8 mouse cellular contexts compared by ENCODE assay signal in genomic region chr5:40952901-40953595, GRCm38 (mm10).
DNase-seq lines count a peak whose midpoint lies in the region; ATAC-seq and TF ChIP-seq lines count a peak whose summit lies in the region.

No protein-coding gene starts in this region.

- intact Hi-C loops in heart, postnatal 25 days (cut with DNase I): loop anchor here (2.0 to 10.0 kb wide), 2 partner anchors 670 to 828 kb away; no protein-coding TSS in a partner anchor
- intact Hi-C loops in left cerebral cortex, postnatal 10 days (cut with DNase I): loop anchor here (10.0 kb wide), 2 partner anchors 828 to 1308 kb away; no protein-coding TSS in a partner anchor

- no peaks in the 10 kb centered on the region for H3K9me3 ChIP-seq in intestine, postnatal 0 days (ENCODE audit: control insufficient read depth)
- H3K9me3 ChIP-seq in midbrain, embryonic 12.5 days: no peaks in the 10 kb centered on the region
- H3K9me3 ChIP-seq in stomach, embryonic 16.5 days (replicated peaks; ENCODE audit: control insufficient read depth, low read length): no peaks in the 10 kb centered on the region

- DNase-seq in heart, adult 18-20 months: peak; percentile 12 to 38
- no peak for DNase-seq in heart, postnatal 25 days (ENCODE audit: low spot score)
- peak; percentile 71 for DNase-seq in cerebellum, adult 2 months
- peak; percentile 69 to 88 for DNase-seq in frontal cortex, adult 2 months (ENCODE audit: extremely low spot score in 1 of 2, low spot score in 1 of 2)
- peak; percentile 65 to 78 for DNase-seq in left cerebral cortex, postnatal 10 days (ENCODE audit: extremely low spot score in 1 of 2, low spot score in 2 of 2)

- no peak overlapping the region for H3K4me2 ChIP-seq in intestine, postnatal 0 days (replicated peaks; ENCODE audit: low read depth)
- no peak overlapping the region for H3K4me2 ChIP-seq in midbrain, embryonic 12.5 days (replicated peaks)
- H3K4me2 ChIP-seq in stomach, embryonic 16.5 days (ENCODE audit: low read depth, low read length): no peak overlapping the region

- H3K36me3 ChIP-seq in intestine, postnatal 0 days (ENCODE audit: control insufficient read depth, insufficient read depth): no peaks in the 10 kb centered on the region
- no peaks in the 10 kb centered on the region for H3K36me3 ChIP-seq in midbrain, embryonic 12.5 days
- H3K36me3 ChIP-seq in stomach, embryonic 16.5 days (ENCODE audit: control insufficient read depth, insufficient read depth, low read length): no peaks in the 10 kb centered on the region

- H3K4me3 ChIP-seq in cerebellum, adult 2 months (replicated peaks; ENCODE audit: insufficient read depth, low read depth, low read length): no peak overlapping the region
- no peak overlapping the region for H3K4me3 ChIP-seq in intestine, postnatal 0 days (ENCODE audit: low read depth, low read length)
- H3K4me3 ChIP-seq in midbrain, embryonic 12.5 days: no peak overlapping the region
- no peak overlapping the region for H3K4me3 ChIP-seq in stomach, embryonic 16.5 days (replicated peaks; ENCODE audit: low read length)

- no peaks in the 10 kb centered on the region for H3K4me1 ChIP-seq in cerebellum, adult 2 months (ENCODE audit: control insufficient read depth, insufficient read depth, low read length)
- no peaks in the 10 kb centered on the region for H3K4me1 ChIP-seq in intestine, postnatal 0 days (replicated peaks; ENCODE audit: control insufficient read depth, insufficient read depth, low read length)
- H3K4me1 ChIP-seq in midbrain, embryonic 12.5 days: no peaks in the 10 kb centered on the region
- no peaks in the 10 kb centered on the region for H3K4me1 ChIP-seq in stomach, embryonic 16.5 days (ENCODE audit: control insufficient read depth, insufficient read depth, low read length)

- H3K27ac ChIP-seq in cerebellum, adult 2 months (ENCODE audit: insufficient read depth, low read length): no peak overlapping the region
- H3K27ac ChIP-seq in intestine, postnatal 0 days (ENCODE audit: low read depth, low read length): no peak overlapping the region
- no peak overlapping the region for H3K27ac ChIP-seq in midbrain, embryonic 12.5 days (replicated peaks)
- H3K27ac ChIP-seq in stomach, embryonic 16.5 days (ENCODE audit: low read length): no peak overlapping the region

- TF ChIP-seq CTCF in cerebellum, adult 2 months (IDR thresholded peaks at IDR 0.05; ENCODE audit: borderline replicate concordance, insufficient read depth, low read depth, low read length): peak; percentile 88
- peak; percentile 82 for TF ChIP-seq CTCF in intestine, postnatal 0 days (IDR thresholded peaks at IDR 0.05; ENCODE audit: low read depth)

- H3K9ac ChIP-seq in intestine, postnatal 0 days (ENCODE audit: low read depth, low read length): no peak overlapping the region
- H3K9ac ChIP-seq in midbrain, embryonic 12.5 days (replicated peaks): no peak overlapping the region
- H3K9ac ChIP-seq in stomach, embryonic 16.5 days (ENCODE audit: low read length): no peak overlapping the region

- WGBS in cerebellum, adult 2 months: under 1% methylated on average over 4 of the region's 4 CpGs
- WGBS in intestine, postnatal 0 days: 4% methylated on average over 4 of the region's 4 CpGs
- WGBS in midbrain, embryonic 12.5 days: 3% methylated on average over 4 of the region's 4 CpGs
- 0% methylated on average over 4 of the region's 4 CpGs for WGBS in stomach, embryonic 16.5 days

- peak; percentile 72; the same call in 1 of the 2 replicates for ATAC-seq in intestine, postnatal 0 days
- peak; percentile 92 for ATAC-seq in midbrain, embryonic 12.5 days (ENCODE audit: low FRiP score, low read depth)
- ATAC-seq in stomach, embryonic 16.5 days (ENCODE audit: insufficient read depth, low FRiP score): peak; percentile 80; the same call in 1 of the 2 replicates

- H3K27me3 ChIP-seq in cerebellum, adult 2 months (ENCODE audit: control insufficient read depth, insufficient read depth, low read length): no peaks in the 10 kb centered on the region
- no peaks in the 10 kb centered on the region for H3K27me3 ChIP-seq in intestine, postnatal 0 days (replicated peaks; ENCODE audit: control insufficient read depth, insufficient read depth, low read length)
- H3K27me3 ChIP-seq in midbrain, embryonic 12.5 days: no peaks in the 10 kb centered on the region
- no peaks in the 10 kb centered on the region for H3K27me3 ChIP-seq in stomach, embryonic 16.5 days (ENCODE audit: control insufficient read depth, insufficient read depth, low read length)

- no peak for TF ChIP-seq POLR2A in cerebellum, adult 2 months (IDR thresholded peaks at IDR 0.05; ENCODE audit: borderline replicate concordance, insufficient read depth, low read length)
